Mouse (Mus musculus) left cerebral cortex, postnatal 36 days (tissue): Measurements from ENCODE around the gene 4931406C07Rik. TPM values are rescaled to one million over a fixed set of nuclear protein-coding genes. Genes with fewer than 3 reads are reported as not detected.

Experiments used
- DNase-seq, 2 experiments: peaks; one replicate each; pipeline ENCODE4 v3.0.0; 2021 to 2022; ENCODE audit warnings: low spot score in 2 of 2, mixed read lengths in 1 of 2
- intact Hi-C: fragments of 180-260 bp; cut with DNase I; formaldehyde crosslinking; loops from one replicate; pipeline ENCODE4 v1.15.1; 2025
- total RNA-seq, 2 experiments: library from RNA; stranded (reverse); gene quantifications; 2 replicates each; pipeline ENCODE4 v1.2.3; 2021

4931406C07Rik gene
- total RNA-seq, 2 experiments from 2014 or later: 18.1 to 24.5 TPM

DNA sequence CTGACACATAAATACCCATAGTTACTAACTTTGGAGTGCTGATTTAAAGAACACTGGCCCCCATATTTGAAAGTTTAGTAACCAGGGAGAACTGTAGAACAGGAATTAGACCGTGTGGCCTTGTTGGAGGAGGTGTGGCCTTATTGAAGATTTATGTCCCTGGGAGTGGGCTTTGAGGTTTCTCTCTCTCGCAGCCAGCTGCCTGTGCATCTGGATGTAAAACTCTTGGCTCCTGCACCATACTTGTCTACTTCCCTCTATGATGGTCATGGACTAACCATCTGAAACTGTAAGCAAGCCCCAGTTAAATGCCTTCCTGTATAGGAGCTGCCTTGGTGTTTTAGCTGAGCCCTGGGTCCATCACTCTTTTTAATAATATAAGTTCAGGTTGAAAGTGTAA is 7.8 kb downstream of the 4931406C07Rik start:
- intact Hi-C loops: no loop called here
- no peak for DNase-seq

DNA sequence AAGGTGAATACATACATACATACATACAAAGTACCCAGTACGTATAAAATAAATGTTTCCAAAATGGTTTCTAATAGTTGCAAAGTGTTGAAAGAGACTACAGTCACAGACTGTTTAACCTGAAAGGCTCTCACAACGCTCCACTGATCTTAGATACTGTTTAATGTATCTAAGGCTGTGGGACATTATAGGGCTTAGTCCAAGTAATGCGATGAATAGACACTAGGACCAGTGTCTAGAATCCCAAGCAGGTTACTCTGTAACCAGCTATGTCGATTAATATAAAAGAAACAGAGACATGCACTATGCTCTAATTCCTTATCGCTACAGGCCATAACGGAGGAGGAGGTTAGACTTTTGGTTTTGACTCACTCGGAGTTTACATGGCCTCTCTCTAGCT is 9.1 kb downstream of the 4931406C07Rik start:
- intact Hi-C loops: no loop called here
- no peak for DNase-seq

DNA sequence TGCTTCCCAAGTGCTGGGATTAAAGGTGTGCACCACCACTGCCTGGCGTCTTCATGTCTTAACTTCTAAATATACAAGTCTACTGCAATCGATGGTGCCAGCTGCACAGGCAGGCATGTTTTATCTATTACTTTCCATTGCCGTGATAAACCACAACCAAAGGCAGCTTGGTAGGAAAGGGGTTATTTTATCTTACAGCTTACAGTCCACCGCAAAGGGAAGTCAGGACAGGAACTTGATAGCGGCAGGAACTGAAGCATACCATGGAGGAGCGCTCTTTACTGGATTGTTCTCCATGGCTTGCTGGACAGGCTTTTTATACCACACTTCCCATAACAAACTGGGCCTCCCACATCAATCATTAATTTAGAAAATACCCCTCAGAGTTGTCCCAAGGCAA is 17.0 kb downstream of the 4931406C07Rik start:
- intact Hi-C loops: no loop called here

DNA sequence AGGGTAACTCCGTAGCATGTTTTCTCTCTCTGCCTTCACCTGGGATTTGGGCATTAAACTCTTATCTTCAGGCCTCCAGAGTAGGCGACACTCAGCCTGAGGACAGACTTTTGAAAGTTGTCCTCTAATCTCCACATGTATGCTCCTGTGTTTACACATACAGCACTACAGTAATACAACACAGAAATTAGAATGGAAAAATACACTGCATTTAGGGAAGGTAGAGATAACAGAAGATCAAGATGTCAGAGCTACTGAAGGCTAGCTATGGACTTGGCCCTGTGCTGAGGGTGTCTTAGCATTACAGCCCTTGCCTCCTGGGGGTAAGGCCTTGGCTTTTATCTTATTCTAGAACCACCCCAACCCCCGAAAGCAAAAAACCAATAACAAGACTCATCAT is 17.8 kb downstream of the 4931406C07Rik start:
- DNase-seq: no peak
- intact Hi-C loops: no loop called here

More for the DNA sequence above, 17.0 kb downstream of the 4931406C07Rik start:
- no peak for DNase-seq

- no peak for DNase-seq
- intact Hi-C loops: no loop called here
Measured at GRCm38 (mm10) chr9:15287846-15288245, 18.4 kb downstream of the 4931406C07Rik start.

GRCm38 (mm10) chr9:15285443-15285842 is 20.8 kb downstream of the 4931406C07Rik start:
- intact Hi-C loops: no loop called here
- DNase-seq: no peak

DNA sequence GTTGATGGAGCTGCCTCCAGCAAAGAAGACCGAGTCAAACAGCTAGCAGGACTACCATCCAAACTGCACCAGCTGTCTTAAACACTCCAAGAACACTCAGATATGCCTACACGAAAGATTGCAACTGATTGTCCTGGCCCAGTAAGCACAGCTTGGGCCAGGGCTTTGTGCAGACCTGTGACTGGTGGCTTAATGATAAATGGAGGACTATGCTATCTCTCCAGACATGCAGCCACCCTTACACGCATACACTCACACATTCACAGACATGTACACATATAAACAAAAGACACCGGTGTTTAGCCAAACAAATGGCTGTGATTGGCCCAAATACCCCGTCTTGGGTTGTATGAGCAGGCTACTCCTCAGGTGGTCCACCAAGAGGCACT is 25.8 kb downstream of the 4931406C07Rik start:
- no peak for DNase-seq
- intact Hi-C loops: no loop called here

DNA sequence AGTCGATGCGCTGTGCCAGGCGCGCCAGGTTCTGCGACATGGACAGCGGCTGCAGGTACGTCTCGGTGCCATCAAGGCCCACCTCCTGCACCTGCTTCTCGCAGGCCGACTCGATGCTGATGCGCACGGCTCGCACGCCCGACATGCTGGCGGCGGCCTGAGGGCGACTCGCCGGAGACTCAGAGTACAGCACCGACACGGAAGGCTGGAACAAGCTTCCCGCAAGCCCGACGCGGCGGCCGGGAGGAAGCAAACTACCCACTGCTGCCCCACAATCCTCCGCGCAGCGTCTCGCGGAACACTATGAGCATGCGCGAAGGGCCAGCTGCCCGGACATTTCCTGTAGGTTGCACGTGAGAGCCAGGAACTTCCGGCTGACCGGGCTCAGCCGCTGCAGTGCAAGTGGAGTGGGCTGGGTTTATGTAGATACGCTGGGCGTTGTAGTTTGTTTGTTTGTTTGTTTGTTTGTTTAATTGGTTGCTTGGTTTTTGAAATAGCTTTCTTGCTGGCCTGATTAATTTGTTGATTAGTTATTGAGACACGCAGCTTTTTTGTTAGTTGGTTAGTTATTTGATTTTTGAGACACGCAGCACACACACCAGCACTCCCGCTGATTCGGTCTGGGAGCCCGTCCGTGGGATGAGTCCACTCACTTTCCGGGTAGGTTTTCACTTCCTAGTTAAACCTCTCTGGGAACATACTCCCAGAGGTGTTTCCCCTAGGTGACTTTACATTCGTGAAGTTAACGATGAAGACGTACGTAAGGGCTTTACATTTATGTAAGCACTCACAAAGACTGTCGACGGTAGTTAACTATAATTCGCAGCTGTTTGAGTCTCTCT is 26.4 kb downstream of the 4931406C07Rik start, which contains the start of gene Med17:
TSS of gene Med17 (minus strand) at position 283 of the 842 bp plus-strand sequence.
- intact Hi-C loops: loop anchor here (1.0 kb wide), 1 partner anchor 26 kb away; the partner anchor contains the start of genes 4931406C07Rik and Taf1d
- DNase-seq: peak; percentile 94 to 96

DNA sequence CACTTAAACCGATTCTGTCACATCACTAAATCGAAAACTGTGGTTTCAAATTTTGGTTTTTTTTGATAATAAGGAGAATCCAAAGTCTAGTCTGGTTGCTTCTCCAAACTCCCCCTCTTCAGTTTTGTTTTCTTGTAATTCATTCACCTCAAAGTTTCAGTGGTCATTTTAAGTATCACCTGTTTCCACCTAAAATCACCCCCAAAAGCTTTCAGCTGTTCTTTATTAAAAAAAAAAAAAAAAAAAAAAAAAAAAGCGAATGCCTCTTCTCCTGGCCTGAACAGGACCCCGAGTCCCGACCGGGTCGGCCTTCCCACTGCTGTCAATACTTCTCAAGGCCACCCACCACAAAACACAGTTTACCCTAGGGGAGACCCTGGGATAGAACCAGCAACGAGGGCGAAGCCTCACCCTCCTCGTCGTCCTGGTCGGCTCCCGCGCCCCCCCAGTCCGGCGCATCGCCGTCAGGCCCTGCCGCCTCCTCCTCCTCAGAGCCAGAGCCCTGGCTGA is 27.1 kb downstream of the 4931406C07Rik start:
- DNase-seq: no peak
- intact Hi-C loops: loop anchor here (1.0 kb wide), 1 partner anchor 27 kb away; the partner anchor contains the start of genes 4931406C07Rik and Taf1d

GRCm38 (mm10) chr9:15278343-15278742 is 27.9 kb downstream of the 4931406C07Rik start:
- no peak for DNase-seq
- intact Hi-C loops: no loop called here

GRCm38 (mm10) chr9:15276855-15277254 is 29.4 kb downstream of the 4931406C07Rik start:
- intact Hi-C loops: no loop called here
- no peak for DNase-seq

- DNase-seq: no peak
- intact Hi-C loops: no loop called here
Measured at GRCm38 (mm10) chr9:15273981-15274380, 32.3 kb downstream of the 4931406C07Rik start.

- DNase-seq: no peak
- intact Hi-C loops: no loop called here
Measured at GRCm38 (mm10) chr9:15263487-15263886, 42.8 kb downstream of the 4931406C07Rik start.

- DNase-seq: no peak
- intact Hi-C loops: no loop called here
Measured at GRCm38 (mm10) chr9:15261980-15262379, 44.3 kb downstream of the 4931406C07Rik start.

- no peak for DNase-seq
- intact Hi-C loops: no loop called here
Measured at GRCm38 (mm10) chr9:15256214-15256613, 50.0 kb downstream of the 4931406C07Rik start.

- intact Hi-C loops: no loop called here
- DNase-seq: no peak
Measured at GRCm38 (mm10) chr9:15254501-15254900, 51.7 kb downstream of the 4931406C07Rik start.

DNA sequence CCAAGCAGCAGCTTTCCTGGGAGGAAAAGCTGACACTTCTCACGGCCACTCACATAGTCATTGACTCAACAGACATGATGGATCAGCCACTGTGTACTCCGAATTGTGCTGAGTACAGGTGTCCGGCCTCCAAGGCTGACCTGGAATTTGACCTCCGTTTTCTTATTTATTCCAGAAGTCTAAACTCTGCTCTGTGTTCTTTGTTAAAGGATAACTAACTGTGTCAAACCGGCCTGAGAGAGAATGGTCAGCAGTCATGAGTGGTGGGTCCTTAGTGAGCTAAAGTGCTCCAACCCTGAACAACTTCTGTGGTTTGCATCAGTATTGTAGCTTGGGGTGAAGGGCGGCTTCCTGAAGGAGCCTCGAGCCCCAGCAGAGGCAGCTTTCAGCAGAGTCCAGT is 54.1 kb downstream of the 4931406C07Rik start:
- intact Hi-C loops: no loop called here

GRCm38 (mm10) chr9:15250376-15250775 is 55.9 kb downstream of the 4931406C07Rik start:
- DNase-seq: no peak
- intact Hi-C loops: no loop called here

More for the DNA sequence above, 54.1 kb downstream of the 4931406C07Rik start:
- DNase-seq: no peak

GRCm38 (mm10) chr9:15245319-15246075 is 60.8 kb downstream of the 4931406C07Rik start:
- intact Hi-C loops: no loop called here
- no peak for DNase-seq

DNA sequence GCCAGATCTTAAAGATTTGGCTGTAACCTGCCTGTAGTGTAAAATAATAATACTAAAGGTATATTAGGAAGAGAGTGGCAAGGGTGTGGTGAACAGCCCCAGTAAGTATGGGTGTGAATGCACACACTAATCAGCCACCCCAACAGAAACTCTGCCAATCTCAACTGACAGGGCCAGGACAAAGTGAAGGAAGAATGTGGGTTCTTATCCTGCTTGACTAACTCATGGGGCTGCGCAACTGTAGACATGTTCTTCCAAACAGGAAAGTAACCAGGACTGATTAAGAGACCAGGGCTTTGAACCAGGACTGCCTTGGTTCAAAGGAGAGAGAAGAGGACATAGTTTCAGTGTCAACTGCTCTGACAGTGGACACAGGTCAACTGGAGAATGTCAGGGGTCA is 64.1 kb downstream of the 4931406C07Rik start:
- no peak for DNase-seq
- intact Hi-C loops: no loop called here
